Mouse (Mus musculus) CD4-positive, CD25-positive, alpha-beta regulatory T cell, adult 2 months (primary cell): Measurements from ENCODE around the gene Plcz1.

ENCODE experiments used
- DNase-seq: peaks from one replicate; pipeline ENCODE4 v3.0.0-alpha.2; 2012; ENCODE audit warnings: low read depth, low spot score

Gene Plcz1

DNA sequence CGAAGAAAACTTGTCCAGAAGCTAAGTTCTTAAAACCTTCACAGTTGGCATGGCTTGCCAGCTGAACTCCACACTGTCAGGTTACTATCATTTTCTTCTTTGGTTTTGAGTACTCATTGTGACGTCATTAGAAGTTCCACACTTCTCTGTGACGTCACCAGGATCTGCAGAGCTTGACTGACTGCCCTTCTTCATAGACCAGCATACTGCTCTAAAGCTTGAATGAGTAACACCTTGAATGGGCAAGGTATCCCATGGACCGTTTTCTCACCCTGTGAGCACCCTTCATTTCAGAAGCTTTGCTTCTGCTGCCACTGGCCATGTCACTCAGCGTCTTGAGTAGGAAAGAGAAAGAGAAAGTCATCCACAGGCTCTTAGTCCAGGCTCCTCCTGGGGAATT lies at the start of gene Plcz1:
Gene Plcz1 (minus strand): TSS at position 101 of the 400 bp plus-strand sequence.
- DNase-seq = no peak

DNA sequence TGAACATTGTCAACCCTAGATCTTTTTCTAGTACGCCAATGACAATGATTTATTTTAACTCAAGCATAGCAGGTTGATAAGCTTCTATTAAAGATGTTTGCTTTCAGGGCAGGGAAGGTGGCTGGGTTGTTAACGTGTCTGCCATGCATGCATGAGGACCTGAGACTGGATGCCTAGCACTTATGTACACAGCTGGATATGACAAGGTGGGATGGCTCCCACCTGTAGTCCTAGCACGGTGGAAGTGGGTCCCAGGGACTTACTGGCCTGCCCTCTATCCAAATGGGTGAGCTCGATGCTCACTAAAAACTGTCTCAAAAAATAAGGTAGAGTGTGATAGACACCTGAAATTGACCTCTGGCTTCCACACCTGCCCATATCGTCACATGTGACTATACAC lies 48.6 kb upstream of the Plcz1 start:
- no peak for DNase-seq

DNA sequence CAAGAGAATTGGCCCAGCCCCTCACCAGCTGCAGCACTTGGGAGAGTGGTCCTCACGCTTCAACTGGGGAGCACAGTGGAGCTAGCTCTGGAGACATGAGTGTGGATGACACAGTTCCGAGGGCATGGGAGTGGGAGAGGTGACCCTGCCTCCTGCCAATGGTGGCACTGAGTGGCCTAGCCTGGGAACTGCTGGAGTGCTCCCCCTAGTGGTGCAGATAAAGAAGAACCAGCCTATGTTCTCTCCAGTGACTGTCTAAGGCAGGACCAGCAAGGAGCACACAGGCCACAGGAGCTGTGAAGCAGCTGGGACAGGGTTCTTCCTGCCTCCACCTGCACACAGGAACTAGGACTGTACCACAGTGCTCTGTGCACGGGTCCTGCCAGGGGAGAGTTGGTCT lies 40.5 kb upstream of the Plcz1 start:
- DNase-seq = no peak

DNA sequence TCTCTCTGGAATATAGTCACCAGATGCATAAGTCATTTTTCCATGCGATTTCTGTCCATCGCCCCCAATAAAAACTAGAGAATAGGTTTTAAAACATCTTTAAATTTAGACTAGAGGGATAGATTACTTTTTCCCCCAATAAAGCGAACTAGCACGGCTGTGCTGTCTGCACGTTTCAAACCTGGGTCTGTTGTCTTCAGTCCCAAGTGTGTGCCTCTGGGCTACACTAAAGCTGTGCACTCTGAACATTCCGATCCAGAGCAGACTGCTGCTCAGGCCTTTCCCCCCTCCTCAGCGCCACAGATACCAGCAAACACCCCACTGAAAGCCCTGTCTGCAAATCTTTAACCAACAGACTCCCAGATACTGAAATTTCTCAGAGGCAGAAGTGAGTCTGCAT lies 39.7 kb upstream of the Plcz1 start:
- no peak for DNase-seq

DNA sequence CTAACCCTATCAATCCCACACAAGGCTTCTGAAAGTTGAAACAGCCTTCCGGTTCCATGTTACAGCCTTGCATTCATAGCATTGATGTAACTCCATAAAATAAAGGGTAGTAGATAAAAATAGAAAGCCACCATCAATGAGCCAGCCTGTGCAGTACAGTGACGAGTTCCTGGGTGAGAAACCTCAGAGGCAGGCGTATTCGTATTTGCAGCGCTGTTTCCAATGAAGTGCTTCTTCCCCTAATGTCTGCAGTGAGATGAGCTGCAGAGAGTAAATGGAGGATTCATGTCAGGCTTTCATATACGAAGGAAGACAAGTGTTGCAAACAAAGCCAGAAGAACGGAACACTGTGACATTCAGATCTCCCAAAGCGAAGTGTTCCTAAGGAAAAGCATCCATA lies 27.9 kb upstream of the Plcz1 start:
- no peak for DNase-seq

DNA sequence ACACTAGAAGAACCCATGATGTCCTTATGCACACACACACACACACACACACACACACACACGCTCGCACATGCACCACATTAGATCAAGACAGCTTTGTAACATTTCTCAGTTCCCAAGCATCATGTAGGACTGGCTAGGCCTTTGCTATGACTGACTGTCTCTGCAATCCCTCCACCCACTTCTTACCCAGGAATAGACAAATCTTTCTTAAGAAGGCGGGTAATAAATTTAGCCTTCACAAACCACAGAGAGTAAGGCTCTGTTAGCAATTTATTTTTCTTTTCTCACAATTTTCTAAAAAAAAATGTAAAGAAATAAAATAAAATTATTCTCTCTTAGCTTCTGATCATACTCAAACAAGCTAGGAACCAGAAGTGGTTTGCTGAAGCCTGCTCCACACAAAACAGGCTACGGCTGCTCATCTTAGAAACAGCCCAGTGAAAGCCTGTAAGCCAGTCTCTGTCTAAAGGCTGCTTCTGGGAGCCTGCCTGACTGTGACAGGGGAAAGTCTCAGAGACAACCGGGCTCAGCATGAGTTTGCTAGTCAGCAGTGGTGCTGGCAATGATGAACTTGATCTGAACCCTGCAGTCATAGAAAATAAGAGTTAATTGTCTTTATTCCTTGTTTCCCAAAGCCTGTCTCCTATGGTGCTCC lies 13.1 kb upstream of the Plcz1 start:
- no peak for DNase-seq

DNA sequence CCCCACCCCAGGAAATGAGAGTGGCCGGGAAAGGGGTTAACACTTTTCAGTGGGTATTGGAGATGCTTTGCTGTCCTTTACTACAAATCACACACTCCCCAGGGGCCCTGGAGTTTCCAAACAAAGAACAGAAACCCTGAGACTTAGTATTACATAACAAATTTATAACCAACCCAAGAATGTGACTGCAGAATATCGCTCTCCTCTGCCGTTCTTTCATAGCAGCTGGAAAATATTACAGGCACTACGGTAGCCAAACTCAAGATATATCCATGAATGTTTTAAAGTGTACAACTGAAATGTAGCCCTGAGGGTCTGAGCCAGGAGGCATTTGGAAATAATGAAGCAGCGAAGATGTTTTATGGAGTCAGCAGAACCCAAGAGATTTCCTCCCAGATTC lies 10.2 kb upstream of the Plcz1 start:
- no peak for DNase-seq

DNA sequence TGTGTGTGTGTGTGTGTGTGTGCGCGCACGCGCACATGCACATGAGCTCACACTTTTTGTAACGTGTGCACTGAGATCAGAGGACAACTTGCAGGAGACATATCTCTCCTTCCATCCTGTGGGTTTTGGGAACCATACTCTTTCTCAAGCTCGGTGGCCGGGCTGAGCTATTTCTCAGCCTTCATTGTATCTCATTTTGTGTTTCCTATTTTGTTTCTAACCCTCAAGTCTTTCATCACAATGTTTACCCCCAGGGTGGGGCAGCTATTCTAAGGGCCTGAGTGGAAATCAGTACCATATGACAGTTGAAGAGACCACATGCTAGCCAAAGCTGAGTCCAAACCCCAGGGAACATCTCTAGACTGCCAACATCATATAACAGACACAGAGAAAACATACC lies 305 bp downstream of the Plcz1 start, which contains the start of gene Capza3:
Gene Capza3 (plus strand): TSS at position 301 of the 400 bp plus-strand sequence.
- DNase-seq = no peak

DNA sequence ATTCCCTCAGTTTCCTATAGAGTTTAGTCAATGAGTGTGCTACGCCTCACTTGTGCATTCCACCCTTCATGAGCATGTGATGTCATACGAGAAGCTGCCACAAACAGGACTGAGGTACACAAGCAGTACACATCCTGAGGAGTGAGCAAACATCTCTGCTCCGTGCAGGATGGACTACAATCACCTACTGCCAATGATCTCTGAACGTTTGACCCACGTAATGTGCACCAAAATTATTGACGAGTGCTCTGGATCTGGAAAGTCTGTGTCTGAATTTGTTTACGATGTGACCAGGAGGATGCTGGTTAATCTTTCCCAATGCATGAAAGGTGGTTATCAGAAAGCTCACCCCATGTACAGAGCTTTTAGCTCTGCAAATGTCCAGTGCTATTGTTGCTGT lies 16.9 kb downstream of the Plcz1 start:
- no peak for DNase-seq

DNA sequence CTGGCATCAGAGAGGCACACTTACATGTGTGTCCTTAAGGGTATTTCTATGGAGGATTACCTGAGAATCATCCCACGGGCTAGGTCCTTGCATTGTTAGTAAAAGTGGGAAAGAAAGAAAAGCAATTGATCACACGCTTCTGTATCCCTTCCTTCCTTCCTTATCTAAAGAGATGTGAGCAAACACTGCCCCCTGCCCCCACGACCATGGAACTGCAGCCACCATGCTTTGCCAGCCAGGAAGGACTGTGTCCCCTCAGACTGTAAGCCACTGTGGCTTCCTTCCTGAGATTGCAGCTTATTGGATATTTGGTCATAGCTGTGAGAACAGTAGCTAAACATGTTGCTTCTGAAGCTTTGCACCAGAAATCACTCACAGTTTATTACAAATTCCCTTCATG lies 36.1 kb downstream of the Plcz1 start:
- DNase-seq = no peak

DNA sequence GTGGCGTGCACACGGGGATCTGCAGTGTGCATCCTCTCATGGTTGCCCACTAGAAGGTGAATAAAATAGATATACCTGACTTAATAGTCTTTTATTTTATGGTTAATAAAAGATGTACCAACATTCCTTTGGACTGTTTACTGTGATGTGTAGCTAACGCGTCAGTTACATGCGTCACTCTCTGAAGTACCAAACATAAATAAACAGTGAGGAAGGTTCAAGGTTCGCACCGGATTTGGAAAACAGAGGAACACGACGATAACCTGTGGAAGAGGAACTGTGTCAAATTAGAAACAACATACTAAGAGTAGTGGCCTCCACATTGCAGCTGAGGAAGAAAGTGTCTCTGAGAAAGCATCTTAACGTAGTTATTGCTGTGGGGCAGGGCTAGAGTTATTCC lies 51.7 kb downstream of the Plcz1 start:
- no peak for DNase-seq

DNA sequence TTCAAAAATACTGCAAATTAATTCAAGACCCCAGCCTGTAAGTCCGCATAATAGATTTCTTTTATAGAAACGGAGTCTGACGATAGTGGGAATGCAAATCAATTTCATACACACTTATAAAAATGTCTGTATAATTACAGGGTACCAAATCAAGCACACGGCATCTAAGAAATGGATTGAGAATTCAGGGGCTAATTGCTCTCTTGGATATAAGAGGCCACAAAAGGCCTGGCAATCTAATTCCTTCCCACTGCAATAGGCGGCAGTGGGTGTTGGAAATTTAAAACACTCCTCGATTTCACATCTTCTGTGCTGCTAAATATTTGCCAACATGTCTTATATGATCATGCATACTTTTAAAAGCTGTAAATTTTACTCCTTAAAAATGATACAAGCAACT lies 52.2 kb downstream of the Plcz1 start:
- no peak for DNase-seq

DNA sequence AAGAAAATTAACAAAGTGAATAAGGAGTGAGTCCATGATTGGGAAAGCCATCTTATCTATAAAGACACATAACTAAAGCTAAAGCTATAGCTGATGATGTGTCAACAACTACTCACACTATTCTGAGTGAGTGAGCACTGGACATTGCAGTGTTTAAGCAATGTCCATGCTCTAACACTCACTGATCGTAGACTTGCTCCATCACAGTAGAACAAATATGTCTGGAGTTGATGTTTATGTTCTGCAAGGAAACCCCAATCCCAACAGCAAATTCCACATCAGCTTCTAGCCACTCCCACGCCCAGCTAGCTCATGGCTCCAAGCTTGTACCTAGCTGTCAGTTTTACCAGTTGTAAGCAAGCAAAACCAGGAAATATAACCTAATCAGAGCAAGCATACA lies 54.7 kb downstream of the Plcz1 start:
- no peak for DNase-seq

DNA sequence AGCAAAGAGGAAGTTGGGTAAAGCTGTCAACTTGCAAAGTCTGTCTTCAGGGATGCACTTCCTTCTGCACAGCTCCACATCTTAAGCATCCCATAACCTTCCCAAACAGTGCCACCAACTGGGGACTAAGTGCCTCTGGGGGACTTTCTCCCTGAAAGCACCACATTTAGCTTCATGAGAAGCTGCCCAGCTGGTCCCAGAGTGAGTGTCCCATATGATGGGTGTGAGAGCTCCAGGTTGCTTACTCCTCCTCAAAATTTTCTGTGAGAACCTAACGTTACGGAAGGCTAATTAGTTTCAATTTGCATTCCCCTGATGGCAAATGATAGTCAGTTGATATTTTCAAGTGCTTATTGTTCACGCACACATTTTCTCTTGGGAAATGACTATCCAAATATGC lies 57.2 kb downstream of the Plcz1 start:
- DNase-seq = no peak

DNA sequence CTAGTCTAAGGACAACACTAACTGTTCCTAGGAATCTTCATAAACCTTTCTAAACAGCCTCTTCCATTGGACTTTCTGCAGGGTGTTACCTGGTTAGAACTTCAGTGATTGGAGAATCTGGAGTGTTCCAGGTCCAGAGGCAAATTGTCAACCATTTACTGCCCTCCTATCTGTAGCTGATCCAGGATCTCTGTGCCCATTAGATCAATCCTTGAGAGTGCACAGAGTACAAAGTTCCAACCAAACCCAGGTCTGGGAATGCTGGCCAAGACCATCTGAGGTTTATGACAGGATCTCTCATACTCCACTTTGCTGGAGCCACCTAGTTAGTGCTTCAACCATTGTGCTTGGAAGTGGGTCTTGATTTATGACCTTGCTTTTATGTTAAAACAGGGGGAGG lies 60.2 kb downstream of the Plcz1 start:
- DNase-seq = no peak

DNA sequence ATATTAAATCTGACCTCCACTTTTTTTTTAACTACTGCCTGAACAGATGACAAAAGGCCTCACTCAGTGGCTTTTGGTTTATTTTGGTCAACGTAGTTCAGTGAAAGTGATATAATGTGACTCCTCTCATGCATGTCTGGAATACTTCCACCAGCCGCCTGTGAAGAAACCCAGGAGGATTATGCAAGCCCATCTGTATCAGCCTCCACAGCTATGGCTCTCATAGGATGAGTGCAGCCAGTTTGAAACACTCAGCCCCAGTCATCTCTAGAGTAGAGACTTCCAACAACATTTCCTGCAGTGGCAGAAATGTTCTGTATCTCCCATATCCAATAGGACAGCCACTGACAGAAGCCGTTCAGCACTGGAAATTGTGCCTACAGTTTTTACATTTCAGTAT lies 63.1 kb downstream of the Plcz1 start:
- DNase-seq = no peak

DNA sequence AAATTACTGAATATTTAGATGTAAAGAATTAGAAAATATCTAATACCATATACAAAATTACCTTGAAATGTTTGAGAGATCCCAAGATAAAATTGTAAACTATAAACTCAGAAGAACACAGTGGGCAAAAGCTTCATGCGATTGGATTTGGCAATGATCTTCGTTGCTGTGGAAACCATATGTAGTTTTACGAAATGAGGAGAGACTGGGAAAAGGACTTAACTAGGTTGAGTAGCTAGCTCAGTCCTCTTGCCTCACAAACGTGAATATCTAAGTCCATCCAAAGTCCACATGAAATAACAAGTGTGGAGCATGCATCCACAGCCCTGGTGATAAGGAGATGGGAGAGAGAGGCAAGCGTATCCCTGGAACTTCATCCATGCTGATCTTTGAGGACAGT lies 66.6 kb downstream of the Plcz1 start:
- DNase-seq = no peak

DNA sequence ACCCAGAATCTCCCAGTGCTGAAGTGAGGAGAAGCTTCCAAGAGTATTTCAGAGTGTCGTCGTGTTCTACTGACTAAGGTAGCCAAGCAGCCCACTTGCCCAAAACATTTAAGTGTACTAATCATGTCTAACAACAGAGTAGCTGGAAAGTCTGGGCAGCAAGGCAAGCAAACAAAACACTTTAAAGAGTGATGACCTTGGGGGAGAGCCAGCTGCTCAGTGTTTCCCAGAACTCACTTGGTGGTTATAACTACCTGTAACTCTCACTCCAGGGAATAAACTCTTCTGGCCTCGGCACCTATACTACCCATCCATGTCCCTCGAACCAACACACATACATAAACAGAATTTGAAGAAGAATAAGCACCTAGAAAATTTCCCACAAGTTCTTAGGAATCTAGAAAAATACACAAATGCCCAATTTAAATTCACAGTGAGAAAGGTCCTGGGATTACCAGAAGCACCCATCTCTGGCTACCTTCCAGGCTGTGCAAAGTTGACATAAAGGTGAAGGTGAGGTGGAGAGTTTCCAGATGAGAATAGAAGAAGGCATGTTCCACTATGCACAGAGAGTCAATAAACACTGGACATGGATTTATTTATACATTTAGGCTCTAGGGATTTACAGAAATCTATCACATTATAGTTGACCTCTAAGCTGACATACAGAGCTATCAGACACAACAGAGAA lies 69.5 kb downstream of the Plcz1 start:
- DNase-seq = no peak

DNA sequence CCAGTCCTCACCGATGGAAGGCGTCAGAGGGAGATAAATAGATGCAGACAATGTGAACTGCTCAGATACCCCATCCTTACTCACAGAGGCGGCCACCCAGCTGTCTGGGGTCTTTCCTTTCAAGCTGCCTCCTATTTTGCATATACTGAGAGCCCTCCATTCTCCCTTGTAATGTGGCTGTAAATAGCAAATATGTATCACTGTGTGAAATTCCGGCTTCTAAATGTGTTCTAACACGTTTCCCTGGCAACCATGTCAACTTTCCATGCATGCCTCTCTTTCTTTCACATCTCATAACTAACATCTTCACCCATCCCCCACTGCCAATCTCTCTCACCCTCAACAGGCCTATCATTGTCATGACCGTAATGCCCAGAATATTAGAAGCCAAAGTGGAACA lies 74.6 kb downstream of the Plcz1 start:
- DNase-seq = no peak

DNA sequence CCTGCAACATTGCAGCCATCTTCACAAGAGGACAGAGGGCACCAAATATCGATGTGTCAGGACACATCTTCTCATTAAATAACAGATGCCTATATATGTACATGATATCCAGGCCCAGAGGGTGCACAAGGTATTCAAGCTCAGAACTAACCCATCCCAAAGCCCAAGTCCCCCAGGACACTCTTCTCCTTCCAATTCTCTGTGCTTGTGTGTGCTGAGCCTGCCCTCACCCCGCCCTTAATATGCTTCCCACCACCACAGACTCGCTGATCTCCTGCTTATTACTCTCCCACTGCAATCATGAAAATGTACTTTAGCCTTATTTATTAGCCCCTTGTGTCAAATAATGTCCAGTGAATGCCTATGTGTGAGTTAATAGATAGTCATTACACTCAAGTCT lies 76.4 kb downstream of the Plcz1 start:
- DNase-seq = no peak

DNA sequence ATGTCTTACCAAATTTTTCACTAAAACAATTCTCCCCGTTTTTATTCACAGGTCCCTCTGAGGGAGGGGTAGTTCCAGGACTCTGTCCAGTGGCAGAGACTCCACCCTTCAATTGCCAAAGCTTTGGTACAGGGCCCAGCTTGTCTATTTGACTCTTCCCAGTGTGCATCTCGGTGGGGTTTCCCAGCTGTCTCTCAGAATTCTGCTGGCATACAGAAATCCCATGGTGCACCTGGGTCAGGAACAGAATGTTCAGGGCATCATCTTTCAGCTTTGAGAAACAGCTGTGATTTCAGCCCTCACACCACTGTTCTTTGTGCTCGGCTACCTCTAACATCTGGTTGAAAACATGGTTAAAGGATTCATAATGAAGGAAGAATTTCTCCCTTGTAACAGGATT lies 77.5 kb downstream of the Plcz1 start:
- no peak for DNase-seq

DNA sequence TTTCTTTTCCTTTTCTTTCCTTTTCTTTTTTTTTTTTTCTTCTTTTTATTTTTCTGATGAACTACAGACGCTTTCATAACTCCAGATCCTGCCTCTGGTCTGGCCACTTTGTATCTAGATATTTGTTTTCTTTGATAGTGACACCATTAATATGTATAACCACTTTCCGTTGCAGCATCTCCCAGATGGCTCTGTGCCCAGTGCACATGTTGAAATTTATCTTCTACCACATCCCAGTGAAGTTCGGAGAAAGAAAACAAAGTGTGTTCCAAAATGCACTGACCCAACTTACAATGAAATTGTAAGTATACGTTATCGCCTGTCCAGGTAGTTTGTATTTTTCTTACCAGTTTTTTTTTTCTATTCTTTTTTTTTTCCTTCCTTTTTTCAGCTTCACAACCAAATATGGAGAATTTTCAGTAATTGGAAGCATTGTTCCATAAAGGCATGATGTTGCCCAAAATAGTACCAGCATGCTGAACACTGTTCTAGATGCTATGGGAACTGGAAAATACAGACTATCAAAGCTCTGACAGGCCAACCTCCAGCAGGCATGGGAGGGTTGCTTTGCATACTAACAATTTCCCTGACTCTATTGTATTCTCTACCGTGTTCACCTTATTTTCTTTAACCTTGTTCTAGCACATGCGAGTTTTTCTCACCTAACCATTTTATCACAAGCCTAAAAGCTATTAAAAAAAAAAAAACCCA lies 83.6 kb downstream of the Plcz1 start:
- no peak for DNase-seq

DNA sequence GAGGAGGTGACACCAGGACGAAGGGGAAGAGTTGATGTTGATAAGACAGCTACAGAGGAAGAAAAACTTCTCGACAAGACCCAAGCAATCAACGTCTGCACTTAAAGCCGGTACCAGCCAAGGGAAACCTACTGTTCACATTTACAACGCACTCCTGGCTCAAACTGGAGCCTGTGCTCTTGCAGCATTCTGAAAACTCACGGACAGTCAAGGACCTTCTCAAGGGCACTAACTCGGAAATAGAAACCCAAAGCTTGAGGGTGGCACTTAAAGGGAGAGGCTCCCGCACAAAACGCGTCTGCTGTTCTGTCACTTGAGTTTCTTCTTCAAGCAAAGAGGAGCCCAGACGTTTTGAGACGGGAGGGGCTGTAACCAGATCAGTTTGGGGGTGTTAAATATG lies 87.7 kb downstream of the Plcz1 start:
- DNase-seq = no peak
